Mouse (Mus musculus) embryonic facial prominence, embryonic 15.5 days (tissue): ENCODE measurements around the gene Taf12. TPM values are rescaled to one million over a fixed set of nuclear protein-coding genes. Genes with fewer than 3 reads are reported as not detected.

Experiments
- ATAC-seq: fragments of 200-750 bp; cut with Nextera tagmentation; 2 replicates; pipeline ENCODE4 v1.8.0; 2017; ENCODE audit warnings: low read depth, moderate TSS enrichment; ENCODE audit not compliant: insufficient number of reproducible peaks, low FRiP score, low TSS enrichment
- H3K27ac ChIP-seq: fragments of 300-500 bp; sonication (generic); replicated peaks from 2 replicates; pipeline ENCODE4 v1.5.1; 2015; ENCODE audit warnings: mild to moderate bottlenecking, inconsistent platforms
- H3K27me3 ChIP-seq: fragments of 300-500 bp; sonication (generic); 2 replicates; pipeline ENCODE4 v1.6.1; 2015; ENCODE audit warnings: inconsistent platforms
- H3K36me3 ChIP-seq: fragments of 300-500 bp; sonication (generic); 2 replicates; pipeline ENCODE4 v1.6.1; 2015; ENCODE audit warnings: mild to moderate bottlenecking, inconsistent platforms
- H3K4me1 ChIP-seq: fragments of 300-500 bp; sonication (generic); 2 replicates; pipeline ENCODE4 v1.6.1; 2015; ENCODE audit warnings: inconsistent platforms
- H3K4me2 ChIP-seq: fragments of 300-500 bp; sonication (generic); replicated peaks from 2 replicates; pipeline ENCODE4 v1.6.1; 2015; ENCODE audit warnings: mild to moderate bottlenecking, inconsistent platforms
- H3K4me3 ChIP-seq: fragments of 300-500 bp; sonication (generic); replicated peaks from 2 replicates; pipeline ENCODE4 v1.5.1; 2015; ENCODE audit warnings: mild to moderate bottlenecking, inconsistent platforms
- H3K9ac ChIP-seq: fragments of 300-500 bp; sonication (generic); 2 replicates; pipeline ENCODE4 v1.6.1; 2015; ENCODE audit warnings: inconsistent platforms
- H3K9me3 ChIP-seq: fragments of 300-500 bp; sonication (generic); replicated peaks from 2 replicates; pipeline ENCODE4 v1.6.1; 2016; ENCODE audit warnings: inconsistent platforms
- WGBS: fragments of 180-500 bp; shearing (Covaris S2); methylation state at CpG from one replicate; pipeline ENCODE4 v1.1.7; 2015; 5-methylcytosine and 5-hydroxymethylcytosine counted together
- polyA plus RNA-seq: library from polyadenylated mRNA; unstranded; fragments of >200 nt; fragmentation: Nextera tagmentation; extraction: Ambion mirVana; gene quantifications from 2 replicates; pipeline ENCODE4 v1.2.1, GENCODE M21; 2015

The Taf12 gene
- polyA plus RNA-seq, 1 experiment from 2014 or later: 44.4 TPM

DNA sequence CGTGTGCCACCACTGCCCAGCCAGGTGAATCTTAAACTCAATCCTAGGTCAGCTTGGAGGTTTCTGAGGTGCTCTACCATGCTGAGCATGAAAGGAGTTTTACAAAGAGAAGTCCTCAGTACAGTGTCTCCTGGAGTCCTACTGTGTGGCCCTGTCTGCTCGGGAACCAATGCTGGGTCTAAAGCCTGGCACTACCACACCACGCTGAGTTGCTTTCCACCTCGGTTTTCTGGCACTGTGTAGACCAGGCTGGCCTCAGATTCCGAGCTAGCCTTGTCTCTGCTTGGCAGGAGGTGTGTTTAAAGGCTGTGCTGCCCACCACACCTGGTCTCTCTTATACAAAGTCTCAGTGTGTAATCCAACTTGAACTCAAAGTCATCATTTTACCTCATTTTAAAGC is 38.5 kb downstream of the Taf12 start:
- H3K27me3 ChIP-seq: no peaks in the 10 kb centered on the region
- H3K4me2 ChIP-seq: no peak overlapping the region
- no peaks in the 10 kb centered on the region for H3K9me3 ChIP-seq
- H3K36me3 ChIP-seq: peaks cover 71% of the 10 kb centered on the region
- H3K4me1 ChIP-seq: peaks cover 9% of the 10 kb centered on the region
- no peak overlapping the region for H3K4me3 ChIP-seq
- no peak overlapping the region for H3K9ac ChIP-seq
- no peak overlapping the region for H3K27ac ChIP-seq
- WGBS: 84% methylated on average over 5 of the region's 5 CpGs
- no peak for ATAC-seq

DNA sequence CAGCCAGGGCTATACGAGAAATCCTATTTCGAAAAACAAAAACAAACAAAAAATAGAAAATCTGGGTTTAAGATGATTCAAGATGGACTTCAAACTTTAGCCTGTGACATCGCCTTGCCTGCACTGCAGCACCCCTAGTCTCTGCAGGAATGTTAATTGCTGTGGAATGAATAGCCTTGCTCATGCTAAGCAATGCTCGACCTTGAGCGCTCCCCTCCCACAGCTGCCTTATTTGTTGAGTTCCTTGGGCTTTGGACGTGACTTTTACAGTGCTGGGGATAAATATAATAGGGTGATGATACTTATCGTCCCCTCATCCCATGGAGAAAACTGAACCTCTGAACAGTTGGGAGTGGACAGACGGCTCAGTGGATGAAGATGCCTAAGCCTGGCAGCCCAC is 41.5 kb downstream of the Taf12 start:
- no peaks in the 10 kb centered on the region for H3K9me3 ChIP-seq
- H3K9ac ChIP-seq: no peak overlapping the region
- no peak for ATAC-seq
- no peak overlapping the region for H3K4me3 ChIP-seq
- H3K27ac ChIP-seq: no peak overlapping the region
- 80% methylated on average over 8 of the region's 8 CpGs for WGBS
- peaks cover 87% of the 10 kb centered on the region for H3K36me3 ChIP-seq
- H3K4me1 ChIP-seq: no peaks in the 10 kb centered on the region
- no peaks in the 10 kb centered on the region for H3K27me3 ChIP-seq
- H3K4me2 ChIP-seq: no peak overlapping the region

- ATAC-seq: no peak
- 79% methylated on average over 5 of the region's 5 CpGs for WGBS
- Histone ChIP-seq H3K4me2 (no peak overlapping the region), H3K4me1 (peaks cover 15% of the 10 kb centered on the region), H3K4me3 (no peak overlapping the region), H3K9me3 (no peaks in the 10 kb centered on the region), H3K36me3 (peaks cover 39% of the 10 kb centered on the region), H3K27ac (no peak overlapping the region), H3K27me3 (no peaks in the 10 kb centered on the region), H3K9ac (no peak overlapping the region)
Measured at GRCm38 (mm10) chr4:132326481-132326880, 52.3 kb downstream of the Taf12 start.

- Histone ChIP-seq H3K36me3 (peaks cover 40% of the 10 kb centered on the region), H3K9me3 (no peaks in the 10 kb centered on the region), H3K4me3 (peak overlapping the region; percentile 92), H3K9ac (peak overlapping the region; percentile 97), H3K27ac (peak overlapping the region; percentile 92; the same call in 1 of the 2 replicates), H3K4me1 (peaks cover 15% of the 10 kb centered on the region), H3K27me3 (no peaks in the 10 kb centered on the region), H3K4me2 (peak overlapping the region; percentile 69)
- WGBS: 42% methylated on average over 14 of the region's 14 CpGs
- no peak for ATAC-seq
Measured at GRCm38 (mm10) chr4:132328391-132328982, 54.3 kb downstream of the Taf12 start.

DNA sequence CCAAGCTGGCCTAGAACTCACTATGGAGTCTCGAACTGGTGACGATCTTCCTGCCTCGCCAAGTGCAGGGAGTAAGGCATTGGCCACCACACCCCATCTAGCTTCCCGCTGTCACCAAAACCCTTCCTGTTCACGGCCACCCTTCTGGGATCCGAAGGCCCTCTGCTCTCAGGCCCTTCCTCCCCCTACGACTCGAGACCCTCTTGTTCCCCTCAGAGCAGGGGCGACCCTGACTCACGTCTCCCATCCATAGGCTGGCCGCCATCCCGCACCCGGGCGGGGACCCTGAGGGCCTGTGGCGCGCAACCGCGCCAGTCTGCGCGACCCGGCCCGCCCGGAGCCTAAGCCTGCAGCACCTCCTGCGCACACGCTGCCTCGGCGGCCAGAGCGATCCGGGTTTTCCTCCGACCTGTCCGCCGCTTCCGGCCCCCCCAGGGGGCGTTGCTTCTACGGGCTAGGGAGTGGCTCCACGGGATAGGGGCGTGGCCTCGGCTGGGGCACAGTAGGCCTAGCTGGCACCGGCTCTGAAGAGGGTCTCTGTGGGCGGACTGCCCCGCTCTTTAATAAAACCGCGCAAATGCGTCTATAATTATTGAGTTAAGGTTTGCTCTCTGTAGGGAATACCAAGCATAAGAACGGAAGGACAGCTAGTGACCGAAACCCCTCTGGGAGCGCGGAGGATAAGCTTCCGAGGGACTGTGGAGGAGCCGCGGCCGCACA is 55.1 kb downstream of the Taf12 start, which contains the start of gene Trnau1ap:
Trnau1ap (minus strand) TSS at position 424 of the 720 bp plus-strand sequence.
- Histone ChIP-seq H3K9ac (peak within 1 kb of the TSS; percentile 97), H3K27ac (peak within 1 kb of the TSS; percentile 92), H3K4me3 (peak within 1 kb of the TSS; percentile 92), H3K4me2 (peak within 1 kb of the TSS; percentile 69), H3K9me3 (no peaks in the 10 kb centered on the region), H3K4me1 (peaks cover 15% of the 10 kb centered on the region), H3K27me3 (no peaks in the 10 kb centered on the region), H3K36me3 (peaks cover 42% of the 10 kb centered on the region)
- WGBS: under 1% methylated on average over 52 of the region's 52 CpGs
- ATAC-seq: peak; percentile 94

DNA sequence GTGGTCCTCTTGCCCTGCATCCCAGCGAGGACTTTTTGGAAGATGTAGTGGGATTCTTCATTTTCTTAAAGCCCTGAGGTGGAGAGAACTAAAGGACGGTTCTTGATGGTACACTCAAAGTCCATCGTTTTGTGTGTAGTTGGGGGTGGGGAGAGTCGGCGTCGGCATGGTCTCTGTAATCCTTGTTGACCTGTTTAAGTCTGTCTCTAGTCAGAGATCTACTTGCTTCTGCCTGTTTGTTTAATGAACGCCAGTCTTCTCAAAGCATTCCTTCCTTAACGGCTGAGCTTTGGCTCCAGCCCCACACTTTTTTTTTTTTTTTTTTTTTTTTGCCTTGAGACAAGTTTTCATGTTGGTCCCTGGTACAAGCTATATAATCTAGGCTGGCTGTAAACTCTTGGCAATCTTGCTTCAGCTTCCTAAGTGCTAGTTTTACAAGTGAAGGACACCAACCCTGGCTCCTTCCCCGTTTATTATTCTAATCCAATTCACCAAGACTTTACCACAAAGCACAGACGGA is 55.7 kb downstream of the Taf12 start:
- Histone ChIP-seq H3K27me3 (no peaks in the 10 kb centered on the region), H3K27ac (peak overlapping the region; percentile 92), H3K9me3 (no peaks in the 10 kb centered on the region), H3K9ac (peak overlapping the region; percentile 97), H3K4me1 (peaks cover 15% of the 10 kb centered on the region), H3K4me2 (peak overlapping the region; percentile 69), H3K36me3 (peaks cover 42% of the 10 kb centered on the region), H3K4me3 (peak overlapping the region; percentile 92)
- 7% methylated on average over 10 of the region's 10 CpGs for WGBS
- no peak for ATAC-seq

DNA sequence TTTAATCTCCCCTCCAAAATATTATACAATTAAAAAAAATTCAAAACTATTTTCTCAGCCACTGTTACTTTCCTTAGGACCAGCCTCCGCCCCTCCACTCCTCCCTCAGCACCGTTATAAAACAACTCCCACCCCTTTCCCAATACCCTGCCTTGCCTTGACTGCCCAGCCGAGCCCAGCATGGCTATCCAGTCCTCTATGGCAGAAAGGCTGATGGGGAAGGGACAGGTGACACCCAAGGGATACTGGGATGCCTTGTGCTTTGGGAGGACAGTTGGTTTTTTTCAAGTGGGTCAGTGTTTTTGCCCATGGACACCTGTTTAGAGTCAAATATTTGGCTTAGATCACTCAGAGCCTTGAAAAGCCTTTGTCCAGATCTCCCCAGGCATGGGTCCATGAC is 57.8 kb downstream of the Taf12 start:
- H3K4me3 ChIP-seq: no peak overlapping the region
- H3K9ac ChIP-seq: no peak overlapping the region
- H3K4me2 ChIP-seq: no peak overlapping the region
- ATAC-seq: no peak
- H3K4me1 ChIP-seq: peaks cover 15% of the 10 kb centered on the region
- 75% methylated on average over 3 of the region's 3 CpGs for WGBS
- H3K9me3 ChIP-seq: no peaks in the 10 kb centered on the region
- H3K27ac ChIP-seq: no peak overlapping the region
- peaks cover 40% of the 10 kb centered on the region for H3K36me3 ChIP-seq
- no peaks in the 10 kb centered on the region for H3K27me3 ChIP-seq

GRCm38 (mm10) chr4:132332880-132333279 is 58.7 kb downstream of the Taf12 start:
- no peak for ATAC-seq
- Histone ChIP-seq H3K9ac (no peak overlapping the region), H3K36me3 (peaks cover 48% of the 10 kb centered on the region), H3K4me1 (peaks cover 15% of the 10 kb centered on the region), H3K27ac (no peak overlapping the region), H3K27me3 (no peaks in the 10 kb centered on the region), H3K4me2 (no peak overlapping the region), H3K4me3 (no peak overlapping the region), H3K9me3 (no peaks in the 10 kb centered on the region)
- WGBS: 75% methylated on average over 6 of the region's 6 CpGs

DNA sequence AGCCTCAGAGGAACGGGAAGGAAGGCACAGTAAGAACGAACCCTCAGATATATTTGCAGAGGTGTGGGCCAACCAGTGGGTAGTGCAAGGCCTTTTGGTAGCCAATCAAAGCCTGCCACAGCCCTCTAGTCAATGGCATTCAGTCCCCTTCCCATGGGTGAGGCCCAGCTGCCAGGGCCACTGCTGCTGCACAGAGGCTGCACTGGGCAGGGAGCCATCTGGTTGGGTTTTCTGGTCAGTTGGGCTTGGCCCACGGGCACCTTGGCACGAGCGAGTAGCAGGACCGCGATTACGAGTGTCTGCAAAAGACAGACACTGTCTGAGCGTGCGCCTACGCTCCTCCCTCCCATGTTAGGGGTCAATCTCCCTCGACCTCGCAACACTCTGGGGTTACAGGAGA is 64.8 kb downstream of the Taf12 start:
- ATAC-seq: no peak
- Histone ChIP-seq H3K27ac (no peak overlapping the region), H3K4me3 (no peak overlapping the region), H3K9me3 (no peaks in the 10 kb centered on the region), H3K27me3 (no peaks in the 10 kb centered on the region), H3K4me1 (peaks cover 11% of the 10 kb centered on the region), H3K4me2 (no peak overlapping the region), H3K9ac (no peak overlapping the region), H3K36me3 (peaks cover 52% of the 10 kb centered on the region)
- 91% methylated on average over 13 of the region's 13 CpGs for WGBS

DNA sequence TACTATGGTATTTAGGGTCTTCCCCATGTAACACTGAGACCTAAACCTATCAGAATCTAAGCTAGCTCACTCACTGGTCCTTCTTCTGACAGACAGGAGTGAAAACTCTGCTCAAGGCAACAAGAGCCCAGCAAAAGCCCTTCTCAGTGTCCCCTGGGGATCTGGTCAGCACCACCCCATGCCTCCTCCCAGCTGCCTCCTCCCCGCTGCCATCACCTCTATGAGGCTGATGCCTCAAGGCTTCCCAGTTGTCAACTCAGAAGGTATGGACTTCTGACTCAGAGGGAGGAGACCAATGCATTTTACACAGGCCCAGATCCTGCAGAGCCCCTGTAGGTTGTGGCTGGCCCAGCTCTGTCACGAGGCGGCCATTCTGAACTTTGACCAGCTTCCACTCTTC is 67.3 kb downstream of the Taf12 start:
- H3K36me3 ChIP-seq: peaks cover 33% of the 10 kb centered on the region
- no peak overlapping the region for H3K9ac ChIP-seq
- H3K4me1 ChIP-seq: peaks cover 23% of the 10 kb centered on the region
- no peaks in the 10 kb centered on the region for H3K27me3 ChIP-seq
- no peak overlapping the region for H3K4me3 ChIP-seq
- WGBS: 88% methylated on average over 3 of the region's 3 CpGs
- H3K27ac ChIP-seq: no peak overlapping the region
- ATAC-seq: no peak
- no peak overlapping the region for H3K4me2 ChIP-seq
- H3K9me3 ChIP-seq: no peaks in the 10 kb centered on the region

- 0 out of 2 replicates have a peak, but pooled peaks have one; percentile 6 for ATAC-seq
Measured at GRCm38 (mm10) chr4:132344403-132345134, 70.4 kb downstream of the Taf12 start.

More at GRCm38 (mm10) chr4:132344403-132345134, 70.4 kb downstream of the Taf12 start:
- peaks cover 23% of the 10 kb centered on the region for H3K4me1 ChIP-seq
- peak overlapping the region; percentile 87 for H3K4me3 ChIP-seq
- peak overlapping the region; percentile 60 for H3K9ac ChIP-seq
- 4% methylated on average over 13 of the region's 13 CpGs for WGBS
- peaks cover 8% of the 10 kb centered on the region for H3K36me3 ChIP-seq
- H3K27me3 ChIP-seq: no peaks in the 10 kb centered on the region
- no peaks in the 10 kb centered on the region for H3K9me3 ChIP-seq
- peak overlapping the region; percentile 58; the same call in 1 of the 2 replicates for H3K27ac ChIP-seq
- peak overlapping the region; percentile 91 for H3K4me2 ChIP-seq
